Mouse (Mus musculus) liver, postnatal 0 days (tissue): ENCODE results near the gene Hist2h2be. TPM values are rescaled to one million over a fixed set of nuclear protein-coding genes. Genes with fewer than 3 reads are reported as not detected.
"Not testable (repeated sequence)": the region's sequence is repeated elsewhere in the genome, so short reads cannot be mapped to it uniquely, and the experiment has no call there.

Experiments
- ATAC-seq: fragments of 200-750 bp; cut with Nextera tagmentation; 2 replicates; pipeline ENCODE4 v1.8.0; 2017; ENCODE audit warnings: mild to moderate bottlenecking, moderate library complexity
- DNase-seq: peaks from one replicate; pipeline ENCODE4 v3.0.0-alpha.2; 2016
- H3K27ac ChIP-seq: fragments of 300-500 bp; sonication (generic); 2 replicates; pipeline ENCODE4 v1.5.1; 2014; ENCODE audit warnings: antibody characterized with exemption, moderate library complexity, mild to moderate bottlenecking, low read depth
- H3K27me3 ChIP-seq: fragments of 300-500 bp; sonication (generic); 2 replicates; pipeline ENCODE4 v1.6.1; 2014; ENCODE audit warnings: low read length, control low read depth, mixed read lengths; ENCODE audit not compliant: insufficient read depth
- H3K36me3 ChIP-seq: fragments of 300-500 bp; sonication (generic); replicated peaks from 2 replicates; pipeline ENCODE4 v1.6.1; 2014; ENCODE audit warnings: mild to moderate bottlenecking, control low read depth, low read length, moderate library complexity, mixed read lengths; ENCODE audit not compliant: insufficient read depth
- H3K4me1 ChIP-seq: fragments of 300-500 bp; sonication (generic); 2 replicates; pipeline ENCODE4 v1.6.1; 2014; ENCODE audit warnings: antibody characterized with exemption, mild to moderate bottlenecking, control low read depth; ENCODE audit not compliant: insufficient read depth
- H3K4me2 ChIP-seq: fragments of 300-500 bp; sonication (generic); 2 replicates; pipeline ENCODE4 v1.6.1; 2014; ENCODE audit warnings: low read depth, mild to moderate bottlenecking, low read length, moderate library complexity, mixed read lengths
- H3K4me3 ChIP-seq: fragments of 300-500 bp; sonication (generic); 2 replicates; pipeline ENCODE4 v1.5.1; 2014; ENCODE audit warnings: low read depth, low read length
- H3K9ac ChIP-seq: fragments of 300-500 bp; sonication (generic); replicated peaks from 2 replicates; pipeline ENCODE4 v1.6.1; 2014; ENCODE audit warnings: mild to moderate bottlenecking, moderate library complexity
- H3K9me3 ChIP-seq: fragments of 300-500 bp; sonication (generic); 2 replicates; pipeline ENCODE4 v1.6.1; 2016; ENCODE audit warnings: mild to moderate bottlenecking, control low read depth, low read length, mixed read lengths
- CTCF ChIP-seq: sonication (generic); IDR thresholded peaks from 2 replicates; pipeline ENCODE4 v1.5.1; 2016; ENCODE audit warnings: antibody characterized with exemption, low read depth
- EP300 ChIP-seq: IDR thresholded peaks from 2 replicates; pipeline ENCODE4 v1.6.1; 2016; ENCODE audit warnings: antibody characterized with exemption, low read depth, mild to moderate bottlenecking
- WGBS: fragments of 180-500 bp; shearing (Covaris S2); extraction: QIAGEN DNeasy Blood & Tissue Kit; methylation state at CpG from one replicate; pipeline ENCODE4 v1.1.7; 2014; ENCODE audit not compliant: insufficient replicate concordance; 5-methylcytosine and 5-hydroxymethylcytosine counted together
- polyA plus RNA-seq: library from polyadenylated mRNA; unstranded; fragments of >200 nt; fragmentation: Nextera tagmentation; extraction: Ambion mirVana; gene quantifications from 2 replicates; pipeline ENCODE4 v1.2.1, GENCODE M21; 2015

Hist2h2be gene
- polyA plus RNA-seq, 1 experiment from 2014 or later = 4.9 TPM

GRCm38 (mm10) chr3:96198181-96198580 is 22.7 kb upstream of the Hist2h2be start:
- H3K36me3 ChIP-seq = no peaks in the 10 kb centered on the region
- H3K27me3 ChIP-seq = no peaks in the 10 kb centered on the region
- peak overlapping the region; percentile 85 for H3K4me2 ChIP-seq
- DNase-seq (no peak), ATAC-seq (peak; percentile 22)
- 15% methylated on average over 6 of the region's 6 CpGs for WGBS
- peak overlapping the region; percentile 20; the same call in 1 of the 2 replicates for H3K27ac ChIP-seq
- TF ChIP-seq EP300 = no peak
- no peak for TF ChIP-seq CTCF
- H3K9me3 ChIP-seq = no peaks in the 10 kb centered on the region; the same call in 1 of the 2 replicates
- H3K4me1 ChIP-seq = peaks cover 15% of the 10 kb centered on the region
- H3K4me3 ChIP-seq = peak overlapping the region; percentile 55
- H3K9ac ChIP-seq = peak overlapping the region; percentile 51; the same call in 1 of the 2 replicates

- H3K4me1 ChIP-seq = peaks cover 15% of the 10 kb centered on the region
- H3K4me3 ChIP-seq, H3K27ac ChIP-seq, DNase-seq, H3K27me3 ChIP-seq, H3K36me3 ChIP-seq, H3K4me2 ChIP-seq, ATAC-seq, H3K9me3 ChIP-seq, H3K9ac ChIP-seq: not testable (repeated sequence)
- WGBS = 30% methylated on average over 5 of the region's 8 CpGs
These were observed 22.2 kb upstream of the Hist2h2be start for GRCm38 (mm10) chr3:96198601-96199251.

GRCm38 (mm10) chr3:96199731-96200130 is 21.2 kb upstream of the Hist2h2be start:
- no peaks in the 10 kb centered on the region for H3K27me3 ChIP-seq
- H3K4me1 ChIP-seq = peaks cover 15% of the 10 kb centered on the region
- no peak overlapping the region for H3K9ac ChIP-seq
- H3K36me3 ChIP-seq = no peaks in the 10 kb centered on the region
- H3K27ac ChIP-seq = no peak overlapping the region
- ATAC-seq (no peak), DNase-seq (no peak)
- 46% methylated on average over 2 of the region's 2 CpGs for WGBS
- no peak overlapping the region for H3K4me3 ChIP-seq
- H3K9me3 ChIP-seq = no peaks in the 10 kb centered on the region; the same call in 1 of the 2 replicates
- TF ChIP-seq EP300 = no peak
- TF ChIP-seq CTCF = no peak
- no peak overlapping the region for H3K4me2 ChIP-seq

GRCm38 (mm10) chr3:96207819-96208218 is 13.1 kb upstream of the Hist2h2be start:
- H3K9ac ChIP-seq = no peak overlapping the region
- no peak overlapping the region for H3K4me2 ChIP-seq
- no peak for TF ChIP-seq EP300
- peak; percentile 33 for TF ChIP-seq CTCF
- no peaks in the 10 kb centered on the region for H3K27me3 ChIP-seq
- no peak overlapping the region for H3K27ac ChIP-seq
- DNase-seq = no peak
- 79% methylated on average over 3 of the region's 3 CpGs for WGBS
- peaks cover 4% of the 10 kb centered on the region; the same call in 1 of the 2 replicates for H3K4me1 ChIP-seq
- no peaks in the 10 kb centered on the region for H3K9me3 ChIP-seq
- H3K36me3 ChIP-seq = no peaks in the 10 kb centered on the region
- no peak for ATAC-seq
- H3K4me3 ChIP-seq = no peak overlapping the region

GRCm38 (mm10) chr3:96209242-96209641 is 11.7 kb upstream of the Hist2h2be start:
- Histone ChIP-seq H3K36me3 (no peaks in the 10 kb centered on the region), H3K4me1 (peaks cover 10% of the 10 kb centered on the region), H3K9ac (no peak overlapping the region), H3K4me3 (no peak overlapping the region), H3K9me3 (no peaks in the 10 kb centered on the region), H3K27ac (no peak overlapping the region), H3K27me3 (no peaks in the 10 kb centered on the region), H3K4me2 (no peak overlapping the region)
- TF ChIP-seq EP300 = no peak
- peak; percentile 57 for TF ChIP-seq CTCF
- DNase-seq (peak; percentile 34), ATAC-seq (no peak)
- WGBS = 35% methylated on average over 15 of the region's 15 CpGs

GRCm38 (mm10) chr3:96219191-96219641 is 1.7 kb upstream of the Hist2h2be start:
- DNase-seq = peak; percentile 52
- Histone ChIP-seq H3K4me2 (peak overlapping the region; percentile 70), H3K9me3 (no peaks in the 10 kb centered on the region), H3K27me3 (no peaks in the 10 kb centered on the region), H3K36me3 (no peaks in the 10 kb centered on the region), H3K9ac (peak overlapping the region; percentile 93), H3K4me3 (peak overlapping the region; percentile 67), H3K27ac (peak overlapping the region; percentile 99), H3K4me1 (peaks cover 41% of the 10 kb centered on the region)
- peak; percentile 7 for ATAC-seq
- TF ChIP-seq CTCF = peak; percentile 65
- no peak for TF ChIP-seq EP300
- WGBS = 0% methylated on average over 12 of the region's 12 CpGs
